Mouse (Mus musculus): ENCODE data around the gene Gm6217.
"Not testable (repeated sequence)": the region's sequence is repeated elsewhere in the genome, so short reads cannot be mapped to it uniquely, and the experiment has no call there.

Gm6217 gene

GRCm38 (mm10) chr1:82931326-82931725 lies at the start of gene Gm6217:
Gm6217 (minus strand) TSS chr1:82931399.
- not testable (repeated sequence) for DNase-seq (ENCODE audit: low read depth, low spot score)

- no peak for DNase-seq (ENCODE audit: low read depth, low spot score)
These were observed 46.6 kb upstream of the Gm6217 start for GRCm38 (mm10) chr1:82977840-82978239.

GRCm38 (mm10) chr1:82975750-82976149 lies 44.6 kb upstream of the Gm6217 start:
- no peak for DNase-seq (ENCODE audit: low read depth, low spot score)

- no peak for DNase-seq (ENCODE audit: low read depth, low spot score)
These were observed 43.1 kb upstream of the Gm6217 start for GRCm38 (mm10) chr1:82974342-82974741.

GRCm38 (mm10) chr1:82973901-82974300 lies 42.7 kb upstream of the Gm6217 start:
- DNase-seq (ENCODE audit: low read depth, low spot score): no peak

- DNase-seq (ENCODE audit: low read depth, low spot score): no peak
These were observed 42.0 kb upstream of the Gm6217 start for GRCm38 (mm10) chr1:82973244-82973643.

GRCm38 (mm10) chr1:82972046-82972445 lies 40.8 kb upstream of the Gm6217 start:
- no peak for DNase-seq (ENCODE audit: low read depth, low spot score)

GRCm38 (mm10) chr1:82966413-82966812 lies 35.2 kb upstream of the Gm6217 start:
- no peak for DNase-seq (ENCODE audit: low read depth, low spot score)

- DNase-seq (ENCODE audit: low read depth, low spot score): no peak
These were observed 28.7 kb upstream of the Gm6217 start, which contains the start of gene Gm47955 for GRCm38 (mm10) chr1:82959870-82960385. Gm47955 (plus strand) TSS chr1:82960286.

GRCm38 (mm10) chr1:82955913-82956312 lies 24.7 kb upstream of the Gm6217 start, which contains the start of gene Gm7544:
Gm7544 (minus strand) TSS chr1:82956013.
- DNase-seq (ENCODE audit: low read depth, low spot score): not testable (repeated sequence)

- no peak for DNase-seq (ENCODE audit: low read depth, low spot score)
These were observed 17.4 kb upstream of the Gm6217 start for GRCm38 (mm10) chr1:82948601-82949000.

GRCm38 (mm10) chr1:82946029-82946428 lies 14.8 kb upstream of the Gm6217 start:
- DNase-seq (ENCODE audit: low read depth, low spot score): not testable (repeated sequence)

GRCm38 (mm10) chr1:82943295-82943694 lies 12.1 kb upstream of the Gm6217 start, which contains the start of gene A030003K21Rik:
A030003K21Rik (minus strand) TSS chr1:82943388.
- DNase-seq (ENCODE audit: low read depth, low spot score): not testable (repeated sequence)

GRCm38 (mm10) chr1:82942505-82942904 lies 11.3 kb upstream of the Gm6217 start:
- not testable (repeated sequence) for DNase-seq (ENCODE audit: low read depth, low spot score)

GRCm38 (mm10) chr1:82938666-82939065 lies 7.5 kb upstream of the Gm6217 start:
- DNase-seq (ENCODE audit: low read depth, low spot score): no peak

GRCm38 (mm10) chr1:82930558-82930957 lies 641 bp downstream of the Gm6217 start:
- DNase-seq (ENCODE audit: low read depth, low spot score): not testable (repeated sequence)

- no peak for DNase-seq (ENCODE audit: low read depth, low spot score)
These were observed 6.5 kb downstream of the Gm6217 start, which contains the start of gene A030014E15Rik for GRCm38 (mm10) chr1:82924650-82925049. A030014E15Rik (plus strand) TSS chr1:82924917.

- not testable (repeated sequence) for DNase-seq (ENCODE audit: low read depth, low spot score)
These were observed 17.8 kb downstream of the Gm6217 start for GRCm38 (mm10) chr1:82913434-82913833.

- DNase-seq (ENCODE audit: low read depth, low spot score): no peak
These were observed 18.2 kb downstream of the Gm6217 start, which contains the start of gene A030005L19Rik for GRCm38 (mm10) chr1:82913025-82913424. A030005L19Rik (plus strand) TSS chr1:82913325.

- no peak for DNase-seq (ENCODE audit: low read depth, low spot score)
These were observed 25.3 kb downstream of the Gm6217 start for GRCm38 (mm10) chr1:82905886-82906285.

GRCm38 (mm10) chr1:82901201-82901600 lies 30.0 kb downstream of the Gm6217 start:
- no peak for DNase-seq (ENCODE audit: low read depth, low spot score)

- DNase-seq (ENCODE audit: low read depth, low spot score): no peak
These were observed 30.6 kb downstream of the Gm6217 start for GRCm38 (mm10) chr1:82900567-82900966.

GRCm38 (mm10) chr1:82893269-82893668 lies 37.9 kb downstream of the Gm6217 start:
- peak; percentile 28 for DNase-seq (ENCODE audit: low read depth, low spot score)
